Mouse (Mus musculus) CH12.LX (cell line): Measurements from ENCODE around the gene Lig4. TPM values are rescaled to one million over a fixed set of nuclear protein-coding genes. Genes with fewer than 3 reads are reported as not detected.

ENCODE experiments used
- DNase-seq: peaks from one replicate; pipeline ENCODE4 v3.0.0-alpha.2; 2013; ENCODE audit errors: extremely low read depth
- H3K27ac ChIP-seq: 2 replicates; pipeline ENCODE4 v1.5.1; 2012; ENCODE audit warnings: low read depth, mild to moderate bottlenecking, control low read depth, moderate library complexity; ENCODE audit not compliant: insufficient read depth
- H3K27me3 ChIP-seq: replicated peaks from 2 replicates; pipeline ENCODE3; 2012; ENCODE audit warnings: inconsistent platforms
- H3K36me3 ChIP-seq, 2 experiments: replicated peaks in 1 of 2; 2 replicates each; pipeline versions ENCODE3 to v1.6.1; 2012; ENCODE audit warnings: inconsistent platforms in 1 of 2, low read length in 1 of 2, mild to moderate bottlenecking in 1 of 2, mixed read lengths in 1 of 2, moderate library complexity in 1 of 2; ENCODE audit not compliant: control insufficient read depth in 1 of 2, insufficient read depth in 1 of 2
- H3K4me1 ChIP-seq, 2 experiments: 2 replicates each; pipeline ENCODE4 v1.6.1; 2012; ENCODE audit warnings: inconsistent platforms in 1 of 2, moderate library complexity in 1 of 2; ENCODE audit not compliant: insufficient read depth in 2 of 2, control insufficient read depth in 1 of 2
- H3K4me2 ChIP-seq: 2 replicates; pipeline ENCODE4 v1.6.1; 2012; ENCODE audit warnings: low read depth, mild to moderate bottlenecking, control low read depth; ENCODE audit not compliant: poor library complexity, insufficient read depth, severe bottlenecking
- H3K4me3 ChIP-seq, 3 experiments: fragments of 150-350 bp in 1 of 3; sonication (generic) in 1 of 3; replicated peaks in 1 of 3; 2 replicates each; pipeline versions ENCODE3 to v1.5.1; 2011 to 2012; ENCODE audit warnings: low read depth in 2 of 3, low read length in 2 of 3, mild to moderate bottlenecking in 2 of 3, moderate library complexity in 2 of 3, control low read depth in 1 of 3, improper control_type of control experiment in 1 of 3, inconsistent platforms in 1 of 3, mixed read lengths in 1 of 3; ENCODE audit not compliant: poor library complexity in 1 of 3
- H3K79me2 ChIP-seq: replicated peaks from 2 replicates; pipeline ENCODE4 v1.6.1; 2012; ENCODE audit warnings: mild to moderate bottlenecking, moderate library complexity; ENCODE audit not compliant: control insufficient read depth, poor library complexity, insufficient read depth, severe bottlenecking; ENCODE audit errors: extremely low read depth
- H3K9ac ChIP-seq: 2 replicates; pipeline ENCODE4 v1.6.1; 2012; ENCODE audit warnings: low read depth, mild to moderate bottlenecking, control low read depth, moderate library complexity; ENCODE audit not compliant: insufficient read depth
- H3K9me3 ChIP-seq: replicated peaks from 2 replicates; pipeline ENCODE3; 2012; ENCODE audit warnings: low read length, inconsistent platforms, mixed read lengths
- CHD1 ChIP-seq: IDR thresholded peaks from 2 replicates; pipeline ENCODE4 v1.6.1; 2012; ENCODE audit warnings: low read depth, low read length, improper control_type of control experiment, inconsistent platforms
- CHD2 ChIP-seq: IDR thresholded peaks from 2 replicates; pipeline ENCODE4 v1.6.1; 2011; ENCODE audit warnings: low read length, improper control_type of control experiment
- CTCF ChIP-seq, 2 experiments: IDR thresholded peaks in 1 of 2; conservative IDR thresholded peaks in 1 of 2; 2 replicates each; pipeline ENCODE4 v1.5.1; 2011 to 2012; ENCODE audit warnings: low read depth in 2 of 2, low read length in 2 of 2, improper control_type of control experiment in 1 of 2, inconsistent platforms in 1 of 2, mild to moderate bottlenecking in 1 of 2, moderate library complexity in 1 of 2
- E2F4 ChIP-seq: IDR thresholded peaks from 2 replicates; pipeline ENCODE4 v1.6.1; 2011; ENCODE audit warnings: low read depth, low read length, improper control_type of control experiment; ENCODE audit not compliant: insufficient replicate concordance
- ELF1 ChIP-seq: IDR thresholded peaks from 2 replicates; pipeline ENCODE4 v1.6.1; 2014; ENCODE audit warnings: low read depth, mild to moderate bottlenecking, inconsistent platforms, low read length, improper control_type of control experiment
- EP300 ChIP-seq: IDR thresholded peaks from 2 replicates; pipeline ENCODE4 v1.6.1; 2011; ENCODE audit warnings: low read length, improper control_type of control experiment
- ETS1 ChIP-seq: conservative IDR thresholded peaks from 2 replicates; pipeline ENCODE4 v1.6.1; 2012; ENCODE audit warnings: low read depth, mild to moderate bottlenecking, inconsistent platforms, low read length, improper control_type of control experiment, moderate library complexity
- GABPA ChIP-seq: IDR thresholded peaks from 2 replicates; pipeline ENCODE4 v1.6.1; 2012; ENCODE audit warnings: low read depth, low read length, improper control_type of control experiment, inconsistent platforms; ENCODE audit not compliant: insufficient replicate concordance
- IRF4 ChIP-seq: IDR thresholded peaks from 2 replicates; pipeline ENCODE4 v1.6.1; 2014; ENCODE audit warnings: low read depth, mild to moderate bottlenecking, inconsistent platforms, low read length, improper control_type of control experiment
- JUN ChIP-seq: IDR thresholded peaks from 2 replicates; pipeline ENCODE4 v1.6.1; 2011; ENCODE audit warnings: low read depth, mild to moderate bottlenecking, low read length, improper control_type of control experiment, moderate library complexity; ENCODE audit not compliant: insufficient read depth
- KAT2A ChIP-seq: IDR thresholded peaks from 2 replicates; pipeline ENCODE4 v1.6.1; 2012; ENCODE audit warnings: low read length, improper control_type of control experiment, inconsistent platforms; ENCODE audit not compliant: insufficient replicate concordance
- MAFK ChIP-seq: IDR thresholded peaks from 2 replicates; pipeline ENCODE4 v1.6.1; 2011; ENCODE audit warnings: low read length, improper control_type of control experiment; ENCODE audit not compliant: insufficient replicate concordance
- MAX ChIP-seq: IDR thresholded peaks from 2 replicates; pipeline ENCODE4 v1.6.1; 2011; ENCODE audit warnings: low read length, improper control_type of control experiment
- MAZ ChIP-seq: IDR thresholded peaks from 2 replicates; pipeline ENCODE4 v1.6.1; 2012; ENCODE audit warnings: low read depth, mild to moderate bottlenecking, inconsistent platforms, low read length, improper control_type of control experiment, moderate library complexity
- NELFE ChIP-seq: IDR thresholded peaks from 2 replicates; pipeline ENCODE4 v1.6.1; 2011; ENCODE audit warnings: low read depth, low read length, improper control_type of control experiment
- PAX5 ChIP-seq: IDR thresholded peaks from 2 replicates; pipeline ENCODE4 v1.6.1; 2012; ENCODE audit warnings: low read length, inconsistent platforms, mixed read lengths
- POLR2AphosphoS2 ChIP-seq: IDR thresholded peaks from 2 replicates; pipeline ENCODE4 v1.6.1; 2011; ENCODE audit warnings: low read depth, low read length, improper control_type of control experiment
- RAD21 ChIP-seq: IDR thresholded peaks from 2 replicates; pipeline ENCODE4 v1.6.1; 2011; ENCODE audit warnings: low read depth, mild to moderate bottlenecking, low read length, improper control_type of control experiment, moderate library complexity
- RCOR1 ChIP-seq: conservative IDR thresholded peaks from 2 replicates; pipeline ENCODE4 v1.6.1; 2012; ENCODE audit warnings: low read depth, mild to moderate bottlenecking, inconsistent platforms, low read length, improper control_type of control experiment
- TBP ChIP-seq: conservative IDR thresholded peaks from 2 replicates; pipeline ENCODE4 v1.6.1; 2011; ENCODE audit warnings: low read depth, low read length, improper control_type of control experiment
- UBTF ChIP-seq: IDR thresholded peaks from 2 replicates; pipeline ENCODE4 v1.6.1; 2012; ENCODE audit warnings: low read depth, mild to moderate bottlenecking, inconsistent platforms, low read length, improper control_type of control experiment, moderate library complexity
- USF1 ChIP-seq: IDR thresholded peaks from 2 replicates; pipeline ENCODE4 v1.6.1; 2014; ENCODE audit warnings: low read depth, mild to moderate bottlenecking, inconsistent platforms, low read length, improper control_type of control experiment
- USF2 ChIP-seq: conservative IDR thresholded peaks from 2 replicates; pipeline ENCODE4 v1.6.1; 2011; ENCODE audit warnings: low read depth, low read length, improper control_type of control experiment
- ZC3H11A ChIP-seq: IDR thresholded peaks from 2 replicates; pipeline ENCODE4 v1.6.1; 2012; ENCODE audit warnings: low read depth, mild to moderate bottlenecking, inconsistent platforms, low read length, improper control_type of control experiment
- ZMIZ1 ChIP-seq: IDR thresholded peaks from 2 replicates; pipeline ENCODE4 v1.6.1; 2012; ENCODE audit warnings: low read depth, mild to moderate bottlenecking, inconsistent platforms, low read length, improper control_type of control experiment
- ZNF384 ChIP-seq: IDR thresholded peaks from 2 replicates; pipeline ENCODE4 v1.6.1; 2012; ENCODE audit warnings: low read depth, low read length, improper control_type of control experiment, inconsistent platforms
- dilution Hi-C: fragments of 300-500 bp; cut with MboI; formaldehyde crosslinking; loops from 2 replicates; pipeline ENCODE4 v1.14.3; 2020; ENCODE audit warnings: low sequenced_read_pairs; ENCODE audit not compliant: extremely low pct_unique_long_range_greater_than_20kb, extremely low pct_ligation_motif_present
- in situ Hi-C: fragments of 300-500 bp; cut with MboI; formaldehyde crosslinking; loops from 3 replicates; pipeline ENCODE4 v1.14.3; 2019; ENCODE audit warnings: low sequenced_read_pairs, low pct_ligation_motif_present, low pct_unique_long_range_greater_than_20kb, mixed read lengths
- polyA plus RNA-seq: library from polyadenylated mRNA; unstranded; fragments of >175 nt; gene quantifications from 2 replicates; pipeline ENCODE4 v1.2.1, GENCODE M21; 2012; ENCODE audit warnings: low read depth; ENCODE audit not compliant: insufficient read length
- total RNA-seq, 2 experiments: library from RNA; depleted of rRNA; stranded (reverse); fragments of 300-350 nt in 1 of 2; fragments of >200 nt in 1 of 2; gene quantifications; 2 replicates each; pipeline ENCODE4 v1.2.3; 2012 to 2014

Lig4 gene
- total and polyA plus RNA-seq, 3 experiments, result 1.7 to 7.1 (median 3.2) TPM

DNA sequence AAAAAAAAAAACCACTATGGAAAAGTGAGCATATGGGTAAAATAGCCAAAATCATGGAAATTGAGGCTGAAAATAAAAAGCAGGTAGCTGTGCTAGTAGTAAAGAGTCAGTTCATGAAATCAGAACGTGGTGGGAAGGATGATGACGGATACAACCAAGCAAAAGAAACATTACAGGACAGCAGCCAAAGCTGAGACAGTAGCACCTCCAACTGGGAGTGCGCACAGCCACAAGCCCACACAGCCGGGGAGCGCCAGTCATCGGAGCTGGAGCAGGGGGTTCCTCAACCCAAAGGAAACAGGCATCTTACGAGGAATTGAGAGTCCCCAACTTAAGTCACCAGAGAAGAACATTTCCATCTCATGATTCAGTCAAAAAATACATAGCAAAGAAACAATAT lies 26.6 kb upstream of the Lig4 start:
- in situ Hi-C loops, result no loop called here

GRCm38 (mm10) chr8:9980188-9980587 lies 2.7 kb upstream of the Lig4 start:
- H3K9me3 ChIP-seq, result no peaks in the 10 kb centered on the region
- H3K4me3 ChIP-seq, result no peak overlapping the region
- peaks cover 52% of the 10 kb centered on the region for H3K79me2 ChIP-seq
- TF ChIP-seq MAX (no peak), MAZ (no peak), MAFK (no peak), ELF1 (no peak)
- no peak overlapping the region for H3K4me2 ChIP-seq
- no peak overlapping the region for H3K9ac ChIP-seq
- in situ Hi-C loops, result loop anchor here (25.0 kb wide), 1 partner anchor 332 kb away; no protein-coding TSS in a partner anchor
- H3K27me3 ChIP-seq, result no peaks in the 10 kb centered on the region
- no peak overlapping the region for H3K27ac ChIP-seq
- peaks cover 5 to 25% of the 10 kb centered on the region in 2 experiments; a peak in 3 of 4 replicates for H3K4me1 ChIP-seq
- dilution Hi-C loops, result no loop called here
- peaks cover 18 to 44% of the 10 kb centered on the region in 2 experiments for H3K36me3 ChIP-seq
- DNase-seq, result no peak

More for the DNA sequence above, 26.6 kb upstream of the Lig4 start:
- Histone ChIP-seq H3K9ac (no peak overlapping the region), H3K79me2 (no peaks in the 10 kb centered on the region), H3K4me2 (no peak overlapping the region), H3K4me3 (no peak overlapping the region), H3K27ac (no peak overlapping the region), H3K27me3 (no peaks in the 10 kb centered on the region), H3K36me3 (no peaks in the 10 kb centered on the region), H3K9me3 (no peaks in the 10 kb centered on the region), H3K4me1 (peaks cover 7 to 23% of the 10 kb centered on the region in 2 experiments; a peak in 3 of 4 replicates)
- TF ChIP-seq MAX (no peak), CTCF (conservative IDR thresholded peaks at IDR 0.05 in 1 of 2, IDR thresholded peaks at IDR 0.05 in 1 of 2; ENCODE audit: low read depth in 2 of 2, low read length in 2 of 2) (no peak), TBP (no peak), NELFE (no peak), ZMIZ1 (no peak), MAZ (no peak), EP300 (no peak), ZC3H11A (no peak), MAFK (no peak), USF1 (no peak), IRF4 (no peak), CHD1 (no peak), ZNF384 (no peak)
- dilution Hi-C loops, result no loop called here
- no peak for DNase-seq

GRCm38 (mm10) chr8:9979746-9980145 lies 2.3 kb upstream of the Lig4 start:
- in situ Hi-C loops (loop anchor here (25.0 kb wide), 1 partner anchor 333 kb away; no protein-coding TSS in a partner anchor), dilution Hi-C loops (no loop called here)
- Histone ChIP-seq H3K27ac (no peak overlapping the region), H3K36me3 (peaks cover 18 to 42% of the 10 kb centered on the region in 2 experiments), H3K27me3 (no peaks in the 10 kb centered on the region), H3K4me1 (peaks cover 5 to 29% of the 10 kb centered on the region in 2 experiments; a peak in 3 of 4 replicates), H3K9me3 (no peaks in the 10 kb centered on the region), H3K4me2 (peak overlapping the region; percentile 33; the same call in 1 of the 2 replicates), H3K9ac (no peak overlapping the region), H3K4me3 (no peak overlapping the region), H3K79me2 (peaks cover 52% of the 10 kb centered on the region)
- no peak for DNase-seq
- TF ChIP-seq UBTF (no peak), PAX5 (no peak), IRF4 (no peak), ZNF384 (no peak), E2F4 (no peak), KAT2A (no peak), POLR2AphosphoS2 (no peak), USF1 (no peak), RAD21 (no peak), GABPA (no peak), ELF1 (no peak), MAFK (no peak), CHD2 (no peak), USF2 (no peak), ETS1 (no peak), JUN (no peak), RCOR1 (no peak)
